Mouse (Mus musculus) gastrocnemius, postnatal 14 days (tissue): ENCODE measurements around the gene Smad3. TPM values are rescaled to one million over a fixed set of nuclear protein-coding genes. Genes with fewer than 3 reads are reported as not detected.

ENCODE experiments used
- DNase-seq: peaks from one replicate; pipeline ENCODE4 v3.0.0; 2021; ENCODE audit warnings: mixed read lengths
- intact Hi-C: fragments of 180-260 bp; cut with DNase I; formaldehyde crosslinking; loops from one replicate; pipeline ENCODE4 v1.15.1; 2025; ENCODE audit warnings: low total_unique reads
- total RNA-seq, 2 experiments: library from RNA; stranded (reverse); gene quantifications; 2 replicates each; pipeline ENCODE4 v1.2.3; 2021

Smad3 gene
- total RNA-seq, 2 experiments from 2014 or later = 39.3 to 40.2 TPM

DNA sequence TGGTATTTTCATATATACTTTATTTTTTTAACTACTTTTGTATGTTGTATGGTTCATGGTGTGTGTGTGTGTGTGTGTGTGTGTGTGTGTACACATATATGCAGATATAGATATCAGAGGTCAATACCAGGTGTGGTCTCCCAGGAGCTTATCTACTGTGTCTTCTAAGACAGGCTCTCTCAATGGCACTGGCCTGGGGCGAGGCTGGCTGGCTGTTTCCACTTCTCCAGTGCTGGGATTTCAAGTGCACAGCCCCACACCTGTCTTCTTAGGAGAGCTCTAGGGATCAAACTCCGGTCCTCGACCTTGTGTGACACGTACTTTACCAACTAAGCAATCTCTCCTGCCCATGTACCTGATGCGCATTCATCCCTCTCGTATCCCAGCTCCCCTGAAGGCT is 30.7 kb downstream of the Smad3 start:
- no peak for DNase-seq
- intact Hi-C loops = no loop called here

- intact Hi-C loops = no loop called here
- peak; percentile 56 for DNase-seq
These were observed 31.4 kb downstream of the Smad3 start for GRCm38 (mm10) chr9:63726088-63727010.

GRCm38 (mm10) chr9:63724750-63725149 is 33.0 kb downstream of the Smad3 start:
- no peak for DNase-seq
- intact Hi-C loops = no loop called here

DNA sequence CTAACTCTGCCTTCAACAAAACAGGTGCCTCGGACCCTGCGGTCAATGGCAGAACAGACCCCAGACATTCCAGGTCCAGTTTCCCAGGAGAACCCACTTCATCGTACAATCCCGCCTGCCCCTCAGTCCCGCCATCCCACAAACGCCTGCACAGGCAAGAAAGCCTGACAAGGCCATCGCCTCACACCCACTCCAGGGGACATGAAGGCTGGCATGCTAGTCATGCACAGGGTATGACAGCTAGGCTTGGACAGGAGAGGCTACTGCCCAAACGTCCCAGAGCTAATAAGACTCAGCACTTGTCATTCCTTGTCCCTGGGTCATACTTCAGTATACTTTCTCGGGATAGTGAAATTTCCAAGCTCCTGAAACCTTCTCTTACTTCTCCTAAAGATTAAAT is 34.9 kb downstream of the Smad3 start:
- no peak for DNase-seq

GRCm38 (mm10) chr9:63722350-63722749 is 35.4 kb downstream of the Smad3 start:
- intact Hi-C loops = no loop called here
- no peak for DNase-seq

More for the DNA sequence above, 34.9 kb downstream of the Smad3 start:
- intact Hi-C loops = no loop called here

- intact Hi-C loops = no loop called here
- DNase-seq = no peak
These were observed 36.1 kb downstream of the Smad3 start for GRCm38 (mm10) chr9:63721573-63722275.

- intact Hi-C loops = no loop called here
- no peak for DNase-seq
These were observed 37.1 kb downstream of the Smad3 start for GRCm38 (mm10) chr9:63720715-63721114.

DNA sequence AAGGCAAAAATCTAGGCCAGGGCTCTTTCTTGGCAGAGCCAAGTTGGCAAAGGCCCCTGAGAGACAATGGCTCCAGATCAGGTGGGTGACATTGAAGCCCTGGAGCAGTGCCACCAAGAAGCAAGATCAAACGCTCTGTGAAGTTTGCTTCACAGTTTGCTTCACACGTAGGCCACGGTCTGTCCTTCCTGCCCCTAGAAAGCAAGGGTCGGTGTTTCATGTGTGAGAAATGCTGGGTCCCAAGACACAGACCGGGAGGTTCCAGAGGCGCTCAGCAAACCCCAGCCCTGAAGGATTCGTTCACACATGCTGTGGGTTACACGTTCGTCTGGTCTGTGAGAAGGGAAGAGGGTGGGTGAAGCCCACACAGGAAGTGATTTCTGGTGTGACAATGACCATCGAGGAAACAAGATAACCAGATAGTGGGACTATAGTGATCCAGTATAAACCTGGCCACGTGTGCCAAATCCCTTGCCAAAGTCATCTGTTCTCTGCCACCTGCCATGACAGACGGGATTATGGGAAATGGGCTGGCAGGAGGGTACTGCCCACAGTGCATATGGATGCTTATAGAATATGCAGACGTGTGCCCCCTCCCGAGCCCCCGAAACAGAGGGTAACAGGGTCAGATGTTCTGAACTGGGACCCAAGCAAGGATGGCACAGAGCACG is 37.9 kb downstream of the Smad3 start:
- intact Hi-C loops = no loop called here
- DNase-seq = no peak

DNA sequence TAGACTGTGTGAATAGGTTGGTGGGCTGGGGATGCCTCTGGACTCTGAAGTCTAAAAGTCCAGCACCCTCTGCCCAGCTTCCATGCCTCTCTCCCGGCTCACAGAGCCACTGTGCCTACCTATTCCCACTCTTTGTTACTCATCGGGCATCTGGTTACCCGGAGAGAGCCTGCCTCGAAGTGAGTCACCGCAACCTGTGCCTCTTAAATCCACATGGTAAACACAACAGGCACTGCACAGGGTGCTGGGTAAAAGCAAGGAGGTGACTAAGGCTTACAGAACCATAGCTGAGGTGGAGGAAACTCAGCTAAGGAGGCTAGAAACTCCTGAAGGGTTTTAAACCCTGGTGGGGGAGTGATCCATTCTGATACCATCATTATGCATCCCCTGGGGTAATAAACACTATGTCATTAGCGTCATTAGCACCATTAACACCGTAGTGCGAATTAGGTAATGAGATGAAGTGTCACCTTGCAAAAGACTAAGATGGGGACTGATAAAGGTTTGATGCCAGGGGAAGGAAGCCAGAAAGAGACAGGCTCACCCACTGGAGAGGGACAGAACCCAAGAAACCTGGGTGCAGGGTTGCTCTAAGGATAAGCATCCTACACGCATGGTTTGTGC is 38.9 kb downstream of the Smad3 start:
- intact Hi-C loops = no loop called here
- DNase-seq = no peak

DNA sequence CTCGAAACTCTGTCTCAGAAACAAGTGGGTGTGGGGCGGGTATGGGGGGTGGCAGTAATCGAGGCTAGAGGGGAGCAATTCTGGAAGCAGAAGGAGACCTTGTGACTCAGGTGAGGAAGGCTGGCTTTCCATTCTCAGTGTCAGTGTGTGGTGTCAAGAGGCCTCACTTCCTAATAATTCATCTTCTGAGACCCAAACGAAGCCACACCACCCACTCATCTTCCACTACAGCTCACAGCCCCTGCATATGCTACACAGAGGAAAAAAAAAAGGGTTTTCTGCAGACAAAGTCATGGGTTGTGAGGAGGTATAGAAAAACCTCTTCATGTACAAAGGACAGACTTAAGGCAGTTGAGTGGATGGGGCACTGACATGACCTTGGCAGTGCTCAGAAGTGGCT is 39.6 kb downstream of the Smad3 start:
- DNase-seq = no peak
- intact Hi-C loops = no loop called here

DNA sequence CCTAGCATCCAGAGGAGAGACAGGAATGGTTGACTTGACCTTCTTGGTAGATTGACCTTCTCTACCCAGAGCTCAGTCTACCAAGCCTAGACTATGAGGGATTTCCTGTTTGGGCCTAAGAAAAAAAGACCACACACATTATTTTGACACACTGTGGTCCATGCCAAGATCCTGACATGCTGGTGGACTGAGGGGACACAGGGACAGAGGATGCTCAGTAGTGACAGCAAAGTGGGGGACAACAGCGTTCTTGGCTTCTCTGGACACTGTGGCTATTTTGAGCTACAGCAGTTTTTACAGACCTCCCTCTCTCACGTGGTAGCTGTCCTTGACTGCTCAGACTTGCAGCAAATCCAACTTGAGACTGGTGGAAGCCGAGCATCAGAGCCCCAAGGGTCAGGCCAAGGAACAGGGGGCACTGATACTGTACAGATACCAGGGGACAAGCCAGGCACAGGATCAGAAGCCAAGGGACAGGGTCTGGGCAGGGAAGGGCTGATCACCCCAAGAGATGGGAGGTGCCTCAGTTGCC is 40.3 kb downstream of the Smad3 start:
- DNase-seq = no peak
- intact Hi-C loops = no loop called here

DNA sequence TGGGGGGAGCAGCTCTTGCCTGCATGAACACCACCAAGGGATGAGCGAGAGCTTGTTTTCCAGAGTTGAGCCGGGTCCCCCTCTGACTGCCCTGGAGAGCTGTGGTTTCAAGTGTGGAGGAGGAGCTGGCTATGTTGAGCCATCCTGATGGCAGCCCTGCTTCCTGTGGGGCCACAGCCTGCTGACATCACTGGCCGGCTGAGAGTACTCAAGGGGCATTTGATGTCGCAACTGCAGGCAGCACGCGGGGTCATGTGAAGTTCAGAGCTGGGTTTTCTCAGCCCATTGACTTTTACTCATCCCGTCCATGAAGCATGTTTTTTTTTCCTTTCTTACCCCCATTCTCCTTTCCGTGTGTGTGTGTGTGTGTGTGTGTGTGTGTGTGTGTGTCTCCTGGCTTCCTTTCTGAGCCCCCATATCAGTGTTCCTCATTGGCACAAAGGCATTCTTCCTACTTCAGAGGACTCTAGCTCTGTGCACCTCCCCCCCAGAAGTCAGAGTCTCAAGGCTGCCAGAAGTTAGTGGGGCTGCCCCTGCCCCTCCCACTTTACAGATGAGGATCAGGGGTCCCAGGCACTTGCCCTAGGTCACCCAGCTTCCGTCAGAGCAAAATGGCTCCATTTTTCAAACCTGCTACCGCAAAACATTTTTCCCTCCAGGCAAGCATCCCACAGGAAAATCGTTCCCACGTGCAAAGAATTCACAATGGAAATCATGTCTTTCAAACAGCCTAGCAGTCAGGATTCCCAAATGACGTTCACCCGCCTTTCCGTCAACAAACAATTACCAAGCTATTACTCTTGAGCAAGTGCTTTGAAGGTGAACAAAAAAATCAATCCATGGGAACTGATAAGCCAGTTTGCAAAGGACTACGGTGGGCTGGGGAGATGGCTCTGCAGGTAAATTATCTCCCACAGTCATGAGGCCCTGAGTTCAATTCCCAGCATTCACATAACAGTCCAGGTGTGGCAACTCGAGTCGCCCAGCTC is 41.4 kb downstream of the Smad3 start:
- DNase-seq = peak; percentile 73
- intact Hi-C loops = no loop called here

DNA sequence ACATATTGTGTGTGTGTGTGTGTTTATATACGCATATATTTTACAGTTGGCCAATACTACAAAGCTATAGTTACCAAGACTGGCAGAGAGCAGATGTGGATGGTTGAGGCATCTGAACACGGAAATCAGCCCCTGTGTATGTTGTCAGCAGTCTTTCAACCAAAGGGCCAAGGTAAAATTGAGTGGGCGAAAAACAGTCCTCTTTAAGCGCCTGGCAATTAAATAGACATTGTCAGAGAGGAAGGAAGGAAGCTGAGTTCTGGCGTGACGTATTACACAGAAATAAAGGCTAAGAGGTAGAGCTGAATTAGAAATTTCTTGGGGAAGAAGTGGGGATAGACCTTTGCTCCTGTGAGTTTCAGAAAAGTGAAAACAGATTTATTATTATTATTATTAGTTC is 43.2 kb downstream of the Smad3 start:
- intact Hi-C loops = no loop called here
- no peak for DNase-seq

DNA sequence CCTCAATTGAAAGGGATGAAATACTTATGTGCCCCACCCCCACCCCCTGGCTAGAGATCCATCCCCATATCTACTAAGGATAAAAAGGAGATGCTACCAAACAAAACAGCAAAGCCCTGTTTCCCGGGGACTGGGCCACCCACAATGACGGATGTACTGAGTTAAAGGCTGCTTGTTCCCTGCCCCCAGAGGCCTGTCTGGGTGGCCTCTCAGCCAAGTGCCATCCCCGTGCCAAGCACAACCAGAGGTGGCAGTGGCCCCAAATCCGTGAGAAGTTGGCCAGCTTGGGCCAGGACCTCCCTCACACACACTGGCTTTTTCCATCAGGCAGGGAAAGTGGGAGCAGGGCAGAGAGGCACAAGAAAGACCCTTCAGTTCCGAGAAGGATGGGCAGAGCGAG is 45.0 kb downstream of the Smad3 start:
- peak; percentile 36 for DNase-seq
- intact Hi-C loops = no loop called here

- intact Hi-C loops = no loop called here
- DNase-seq = no peak
These were observed 46.1 kb downstream of the Smad3 start for GRCm38 (mm10) chr9:63711580-63712230.

DNA sequence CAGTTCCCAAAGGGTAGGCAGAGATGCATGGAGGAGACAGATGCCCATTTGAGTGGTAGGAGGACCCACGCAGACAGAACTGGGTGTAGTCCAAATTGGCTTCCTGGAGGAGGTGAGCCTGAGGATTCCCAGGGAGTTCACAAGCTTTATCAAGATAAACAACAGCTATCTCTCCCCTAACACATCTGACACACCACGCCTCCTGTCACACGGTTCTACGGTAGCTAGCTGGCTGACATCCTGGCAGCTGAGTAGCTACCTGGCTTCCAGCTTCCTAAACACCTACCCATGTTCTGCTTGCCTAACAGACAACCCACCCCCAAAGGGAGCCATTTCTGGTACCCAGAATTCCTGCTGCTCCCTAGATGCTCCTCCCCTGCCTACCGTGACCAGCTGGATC is 47.9 kb downstream of the Smad3 start:
- no peak for DNase-seq
- intact Hi-C loops = loop anchor here (5.0 kb wide), 1 partner anchor 42 kb away; no protein-coding TSS in a partner anchor

DNA sequence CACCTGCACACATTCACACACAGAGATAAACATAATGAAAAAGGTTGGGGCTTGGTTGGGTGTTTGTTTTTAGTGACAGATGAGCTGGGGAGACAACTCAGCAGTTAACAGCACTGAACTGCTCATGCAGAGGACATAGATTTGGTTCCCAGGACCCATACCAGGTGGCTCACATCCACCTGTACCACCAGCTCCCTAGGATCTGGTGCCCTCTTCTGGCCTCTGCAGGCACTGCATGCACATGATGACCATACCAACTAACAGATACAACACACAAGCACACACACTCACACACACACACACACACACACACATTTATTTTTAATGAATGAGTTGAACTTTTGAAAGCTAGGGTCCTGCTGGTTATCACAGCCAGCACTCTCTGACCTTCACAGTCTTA is 48.5 kb downstream of the Smad3 start:
- intact Hi-C loops = loop anchor here (5.0 kb wide), 1 partner anchor 43 kb away; no protein-coding TSS in a partner anchor

More for the DNA sequence above, 48.5 kb downstream of the Smad3 start:
- DNase-seq = no peak
